Mouse (Mus musculus) midbrain, postnatal 0 days (tissue): ENCODE data around the gene Atl3. TPM values are rescaled to one million over a fixed set of nuclear protein-coding genes. Genes with fewer than 3 reads are reported as not detected.

Experiments used
- ATAC-seq: fragments of 200-750 bp; cut with Nextera tagmentation; 2 replicates; pipeline ENCODE4 v1.8.0; 2017; ENCODE audit warnings: moderate number of reproducible peaks, mild to moderate bottlenecking, moderate TSS enrichment, moderate library complexity; ENCODE audit not compliant: low FRiP score
- DNase-seq: peaks from one replicate; pipeline ENCODE4 v3.0.0-alpha.2; 2015; ENCODE audit warnings: low spot score
- H3K27ac ChIP-seq: fragments of 300-500 bp; sonication (generic); 2 replicates; pipeline ENCODE4 v1.5.1; 2014; ENCODE audit warnings: low read depth, mild to moderate bottlenecking, low read length, mixed read lengths
- H3K27me3 ChIP-seq: fragments of 300-500 bp; sonication (generic); 2 replicates; pipeline ENCODE4 v1.6.1; 2014; ENCODE audit warnings: low read length, control low read depth, mixed read lengths; ENCODE audit not compliant: insufficient read depth
- H3K36me3 ChIP-seq: fragments of 300-500 bp; sonication (generic); 2 replicates; pipeline ENCODE4 v1.6.1; 2014; ENCODE audit warnings: low read length, control low read depth, mixed read lengths; ENCODE audit not compliant: insufficient read depth
- H3K4me1 ChIP-seq: fragments of 300-500 bp; sonication (generic); 2 replicates; pipeline ENCODE4 v1.6.1; 2014; ENCODE audit warnings: mild to moderate bottlenecking, control low read depth, antibody characterized with exemption, low read length, mixed read lengths; ENCODE audit not compliant: insufficient read depth
- H3K4me2 ChIP-seq: fragments of 300-500 bp; sonication (generic); 2 replicates; pipeline ENCODE4 v1.6.1; 2014; ENCODE audit warnings: low read depth, mild to moderate bottlenecking, low read length, mixed read lengths; ENCODE audit not compliant: poor library complexity, severe bottlenecking
- H3K4me3 ChIP-seq: fragments of 300-500 bp; sonication (generic); 2 replicates; pipeline ENCODE4 v1.5.1; 2014; ENCODE audit warnings: low read depth, mild to moderate bottlenecking, low read length, moderate library complexity
- H3K9ac ChIP-seq: fragments of 300-500 bp; sonication (generic); replicated peaks from 2 replicates; pipeline ENCODE4 v1.6.1; 2014; ENCODE audit warnings: mild to moderate bottlenecking, low read length, moderate library complexity, mixed read lengths; ENCODE audit not compliant: poor library complexity, severe bottlenecking
- H3K9me3 ChIP-seq: fragments of 300-500 bp; sonication (generic); 2 replicates; pipeline ENCODE4 v1.6.1; 2016; ENCODE audit warnings: low read length, control low read depth
- CTCF ChIP-seq: IDR thresholded peaks from 2 replicates; pipeline ENCODE4 v1.5.1; 2016; ENCODE audit warnings: antibody characterized with exemption, mild to moderate bottlenecking
- WGBS: fragments of 180-500 bp; shearing (Covaris S2); extraction: QIAGEN DNeasy Blood & Tissue Kit; methylation state at CpG from one replicate; pipeline ENCODE4 v1.1.7; 2014; 5-methylcytosine and 5-hydroxymethylcytosine counted together
- polyA plus RNA-seq: library from polyadenylated mRNA; unstranded; fragments of >200 nt; fragmentation: Nextera tagmentation; extraction: Ambion mirVana; gene quantifications from 2 replicates; pipeline ENCODE4 v1.2.1, GENCODE M21; 2015
- total RNA-seq: library from RNA; depleted of rRNA; stranded (reverse); fragments of >200 nt; gene quantifications from 2 replicates; pipeline ENCODE4 v1.2.3, GENCODE M21; 2014; rRNA removed

The Atl3 gene
- total and polyA plus RNA-seq, 2 experiments from 2014 or later = 5.3 to 10.2 TPM

DNA sequence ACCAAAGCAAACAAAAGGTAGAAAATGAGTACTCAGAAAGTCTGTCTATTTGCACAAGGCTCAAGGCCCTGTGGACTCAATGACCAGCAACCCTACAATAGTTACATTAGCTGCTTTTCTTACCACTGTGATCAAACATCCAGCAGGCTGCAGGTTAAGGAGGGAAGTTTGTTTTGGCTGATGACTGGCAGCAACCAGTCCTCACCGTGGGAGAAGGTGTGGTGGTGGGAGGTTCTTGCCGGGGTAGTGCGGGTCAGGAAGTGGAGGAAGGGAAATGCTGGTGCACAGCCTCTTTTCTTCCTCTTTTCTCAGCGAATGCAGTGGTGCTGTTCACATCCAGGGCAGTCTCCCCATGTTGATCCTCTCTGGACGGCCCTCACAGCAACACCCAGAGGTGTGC, 87.2 kb downstream of the Atl3 start:
- no peak overlapping the region for H3K27ac ChIP-seq
- H3K27me3 ChIP-seq = no peaks in the 10 kb centered on the region
- H3K9me3 ChIP-seq = no peaks in the 10 kb centered on the region
- TF ChIP-seq CTCF = no peak
- no peak overlapping the region for H3K4me3 ChIP-seq
- no peaks in the 10 kb centered on the region for H3K36me3 ChIP-seq
- no peaks in the 10 kb centered on the region for H3K4me1 ChIP-seq
- no peak for DNase-seq
- no peak for ATAC-seq
- no peak overlapping the region for H3K9ac ChIP-seq
- 81% methylated on average over 5 of the region's 5 CpGs for WGBS
- no peak overlapping the region for H3K4me2 ChIP-seq

DNA sequence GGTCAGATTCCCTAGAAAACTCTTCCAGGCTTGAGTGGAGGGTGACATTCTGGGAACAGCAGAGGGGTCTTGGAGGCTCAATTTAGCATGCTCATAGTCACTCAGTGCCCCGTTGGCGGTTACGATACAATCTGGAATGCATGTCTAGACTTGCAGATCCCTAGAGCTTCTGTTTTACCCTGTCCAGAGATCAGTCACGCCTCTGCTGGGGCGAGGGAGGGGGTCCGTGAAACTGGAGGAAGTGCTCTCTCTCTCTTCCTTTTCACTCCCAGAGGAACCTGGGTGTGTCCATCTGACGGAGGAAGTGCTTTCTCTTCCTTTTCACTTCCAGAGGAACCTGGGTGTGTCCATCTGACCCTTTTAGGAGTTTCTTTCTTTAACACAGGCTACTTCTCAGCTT, 89.3 kb downstream of the Atl3 start:
- ATAC-seq = no peak
- Histone ChIP-seq H3K4me1 (no peaks in the 10 kb centered on the region), H3K4me2 (no peak overlapping the region), H3K4me3 (no peak overlapping the region), H3K27me3 (no peaks in the 10 kb centered on the region), H3K27ac (no peak overlapping the region), H3K9ac (no peak overlapping the region), H3K36me3 (no peaks in the 10 kb centered on the region), H3K9me3 (no peaks in the 10 kb centered on the region)
- DNase-seq = no peak
- no peak for TF ChIP-seq CTCF
- WGBS = 57% methylated on average over 7 of the region's 7 CpGs

DNA sequence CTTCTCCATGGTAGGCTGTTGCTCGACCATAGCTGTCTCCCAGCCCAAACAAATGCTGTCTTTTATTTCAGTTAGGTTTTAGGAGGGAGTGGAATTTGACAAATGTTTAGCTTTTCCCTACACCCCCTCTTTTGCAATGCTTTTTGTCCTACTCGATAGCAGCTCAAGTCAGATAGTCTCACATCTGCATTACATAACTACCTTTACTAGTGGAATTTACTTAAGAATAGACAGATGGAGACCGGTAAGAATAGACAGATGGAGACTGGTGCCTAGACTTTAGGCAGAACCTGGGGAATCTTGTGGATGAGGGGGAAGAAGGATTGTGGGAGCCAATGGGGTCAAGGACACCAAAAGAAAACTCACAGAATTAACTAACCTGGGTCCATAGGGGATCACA, 89.8 kb downstream of the Atl3 start:
- Histone ChIP-seq H3K4me3 (no peak overlapping the region), H3K4me1 (no peaks in the 10 kb centered on the region), H3K27ac (no peak overlapping the region), H3K36me3 (no peaks in the 10 kb centered on the region), H3K4me2 (no peak overlapping the region), H3K9me3 (no peaks in the 10 kb centered on the region), H3K9ac (no peak overlapping the region), H3K27me3 (no peaks in the 10 kb centered on the region)
- no peak for TF ChIP-seq CTCF
- DNase-seq = no peak
- 84% methylated on average over 3 of the region's 3 CpGs for WGBS
- no peak for ATAC-seq

DNA sequence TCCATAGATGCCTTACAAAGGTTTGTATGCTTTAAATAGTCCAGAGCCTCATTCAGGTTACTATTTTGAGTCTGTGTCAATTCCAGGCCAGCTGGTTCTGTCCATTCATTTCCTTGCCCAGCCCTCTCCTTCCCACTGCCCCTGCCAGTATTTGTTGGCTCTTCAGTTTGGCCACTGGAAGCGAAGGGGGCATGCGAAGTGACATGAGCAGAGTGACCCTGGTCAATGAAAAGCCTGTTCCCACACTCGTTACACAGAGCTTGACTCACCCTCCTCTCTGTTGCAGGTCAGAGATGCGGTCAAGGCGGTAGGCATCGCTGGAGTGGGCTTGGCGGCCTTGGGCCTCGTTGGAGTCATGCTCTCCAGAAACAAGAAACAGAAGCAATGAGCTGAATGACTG, 91.4 kb downstream of the Atl3 start:
- no peaks in the 10 kb centered on the region for H3K9me3 ChIP-seq
- TF ChIP-seq CTCF = no peak
- H3K4me2 ChIP-seq = no peak overlapping the region
- H3K4me1 ChIP-seq = no peaks in the 10 kb centered on the region
- H3K27ac ChIP-seq = no peak overlapping the region
- no peak overlapping the region for H3K9ac ChIP-seq
- ATAC-seq (no peak), DNase-seq (no peak)
- no peaks in the 10 kb centered on the region for H3K27me3 ChIP-seq
- H3K4me3 ChIP-seq = no peak overlapping the region
- WGBS = 88% methylated on average over 8 of the region's 8 CpGs
- H3K36me3 ChIP-seq = no peaks in the 10 kb centered on the region

DNA sequence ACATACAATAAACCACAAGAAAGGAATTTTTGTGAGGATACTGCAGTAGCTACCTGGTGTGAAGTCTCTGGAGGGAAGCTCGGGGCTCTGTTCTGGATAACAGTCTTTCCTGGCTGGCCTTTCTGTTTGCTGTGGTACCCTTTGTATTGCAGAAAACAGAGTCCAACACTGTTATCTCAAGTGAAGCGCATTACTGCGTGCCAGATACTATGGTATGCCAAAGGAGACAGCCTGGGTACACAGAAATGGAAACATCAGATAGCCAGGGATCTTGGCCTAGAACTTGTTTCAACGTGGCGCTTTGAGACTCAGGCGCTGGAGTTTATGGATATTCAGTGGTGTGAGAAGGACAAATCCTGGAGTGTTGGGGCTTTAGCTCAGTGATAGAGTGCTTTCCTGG, 91.9 kb downstream of the Atl3 start:
- Histone ChIP-seq H3K9me3 (no peaks in the 10 kb centered on the region), H3K27ac (no peak overlapping the region), H3K27me3 (no peaks in the 10 kb centered on the region), H3K4me3 (no peak overlapping the region), H3K36me3 (no peaks in the 10 kb centered on the region), H3K9ac (no peak overlapping the region), H3K4me1 (no peaks in the 10 kb centered on the region), H3K4me2 (no peak overlapping the region)
- DNase-seq = no peak
- TF ChIP-seq CTCF = no peak
- no peak for ATAC-seq
- WGBS = 98% methylated on average over 6 of the region's 6 CpGs

Other genes starting within 250 kb of the Atl3 start
- 40.7 and 53.1 TPM in 2 replicates for gene Rcor2, start 226.7 kb upstream of the Atl3 start, total RNA-seq
- gene Rcor2, start 226.7 kb upstream of the Atl3 start, polyA plus RNA-seq = 8.9 and 9.7 TPM in 2 replicates
- 41.2 and 49.1 TPM in 2 replicates for gene Mark2, start 152.2 kb upstream of the Atl3 start, total RNA-seq
- gene Mark2, start 152.2 kb upstream of the Atl3 start, polyA plus RNA-seq = 38.0 and 38.1 TPM in 2 replicates
- 35.2 and 38.8 TPM in 2 replicates for gene Spindoc, start 111.0 kb upstream of the Atl3 start, total RNA-seq
- 19.2 and 19.8 TPM in 2 replicates for gene Spindoc, start 111.0 kb upstream of the Atl3 start, polyA plus RNA-seq
- gene 2700081O15Rik, start 76.4 kb upstream of the Atl3 start, total RNA-seq = 108 and 112 TPM in 2 replicates
- 7.6 and 8.1 TPM in 2 replicates for gene 2700081O15Rik, start 76.4 kb upstream of the Atl3 start, polyA plus RNA-seq
- gene Rtn3, start 10.8 kb upstream of the Atl3 start, total RNA-seq = 420 and 473 TPM in 2 replicates
- 741 and 750 TPM in 2 replicates for gene Rtn3, start 10.8 kb upstream of the Atl3 start, polyA plus RNA-seq
- gene Pla2g16, start 63.4 kb downstream of the Atl3 start, total RNA-seq = 4.0 and 4.8 TPM in 2 replicates
- 5.5 and 6.6 TPM in 2 replicates for gene Pla2g16, start 63.4 kb downstream of the Atl3 start, polyA plus RNA-seq
- 0.09 and 0.16 TPM in 2 replicates for gene Lgals12, start 113.2 kb downstream of the Atl3 start, total RNA-seq
- 0.12 and 0.17 TPM in 2 replicates for gene Lgals12, start 113.2 kb downstream of the Atl3 start, polyA plus RNA-seq
- gene Hrasls5, start 118.5 kb downstream of the Atl3 start, total RNA-seq = 0.99 TPM in 1 of 2 replicates, not detected in the other
- 0.59 TPM in 1 of 2 replicates, not detected in the other for gene Hrasls5, start 118.5 kb downstream of the Atl3 start, polyA plus RNA-seq
- not detected in 2 replicates for gene Slc22a19, start 217.3 kb downstream of the Atl3 start, total RNA-seq
- gene Slc22a19, start 217.3 kb downstream of the Atl3 start, polyA plus RNA-seq = not detected in 2 replicates